Mouse (Mus musculus) heart, postnatal 0 days (tissue): ENCODE results near the gene Zmynd11.

Experiments used
- CTCF ChIP-seq: IDR thresholded peaks from 2 replicates; pipeline ENCODE4 v1.5.1; 2016; ENCODE audit warnings: antibody characterized with exemption, control low read depth, low read depth
- EP300 ChIP-seq: IDR thresholded peaks from 2 replicates; pipeline ENCODE4 v1.6.1; 2016; ENCODE audit warnings: antibody characterized with exemption, low read depth

- TF ChIP-seq EP300, result no peak
- no peak for TF ChIP-seq CTCF
These were observed 108.5 kb downstream of the Zmynd11 start for GRCm38 (mm10) chr13:9656613-9657012.
